Mouse (Mus musculus): ENCODE measurements at regions not wholly inside any gene's neighbourhood (a gene's known extent, or its start where the extent isn't known, plus 50 kb on each side); places are given as distances from the start of the nearest gene placed in this dataset.

- 82% methylated on average over 4 of the region's 4 CpGs for WGBS
- no peak for ATAC-seq
Measured at GRCm38 (mm10) chr12:5496299-5496698, 120.8 kb upstream of the Klhl29 start.

GRCm38 (mm10) chr12:5494657-5495512, 119.4 kb upstream of the Klhl29 start:
- Histone ChIP-seq H3K4me2 (replicated peaks; ENCODE audit: low read depth) (no peak overlapping the region), H3K27me3 (replicated peaks; ENCODE audit: control insufficient read depth, insufficient read depth, low read length) (no peaks in the 10 kb centered on the region), H3K9me3 (ENCODE audit: control insufficient read depth) (no peaks in the 10 kb centered on the region), H3K4me3 (ENCODE audit: low read depth, low read length) (no peak overlapping the region), H3K27ac (ENCODE audit: low read depth, low read length) (no peak overlapping the region), H3K9ac (ENCODE audit: low read depth, low read length) (no peak overlapping the region), H3K4me1 (replicated peaks; ENCODE audit: control insufficient read depth, insufficient read depth, low read length) (no peaks in the 10 kb centered on the region), H3K36me3 (ENCODE audit: control insufficient read depth, insufficient read depth) (no peaks in the 10 kb centered on the region)
- 49% methylated on average over 7 of the region's 7 CpGs for WGBS
- no peak for TF ChIP-seq CTCF (IDR thresholded peaks at IDR 0.05; ENCODE audit: low read depth)
- ATAC-seq: no peak

More at GRCm38 (mm10) chr12:5496299-5496698, 120.8 kb upstream of the Klhl29 start:
- no peaks in the 10 kb centered on the region for H3K9me3 ChIP-seq (ENCODE audit: control insufficient read depth)
- H3K4me2 ChIP-seq (replicated peaks; ENCODE audit: low read depth): no peak overlapping the region
- no peaks in the 10 kb centered on the region for H3K4me1 ChIP-seq (replicated peaks; ENCODE audit: control insufficient read depth, insufficient read depth, low read length)
- no peak for TF ChIP-seq CTCF (IDR thresholded peaks at IDR 0.05; ENCODE audit: low read depth)
- no peaks in the 10 kb centered on the region for H3K36me3 ChIP-seq (ENCODE audit: control insufficient read depth, insufficient read depth)
- H3K4me3 ChIP-seq (ENCODE audit: low read depth, low read length): no peak overlapping the region
- no peak overlapping the region for H3K27ac ChIP-seq (ENCODE audit: low read depth, low read length)
- no peak overlapping the region for H3K9ac ChIP-seq (ENCODE audit: low read depth, low read length)
- H3K27me3 ChIP-seq (replicated peaks; ENCODE audit: control insufficient read depth, insufficient read depth, low read length): no peaks in the 10 kb centered on the region

DNA sequence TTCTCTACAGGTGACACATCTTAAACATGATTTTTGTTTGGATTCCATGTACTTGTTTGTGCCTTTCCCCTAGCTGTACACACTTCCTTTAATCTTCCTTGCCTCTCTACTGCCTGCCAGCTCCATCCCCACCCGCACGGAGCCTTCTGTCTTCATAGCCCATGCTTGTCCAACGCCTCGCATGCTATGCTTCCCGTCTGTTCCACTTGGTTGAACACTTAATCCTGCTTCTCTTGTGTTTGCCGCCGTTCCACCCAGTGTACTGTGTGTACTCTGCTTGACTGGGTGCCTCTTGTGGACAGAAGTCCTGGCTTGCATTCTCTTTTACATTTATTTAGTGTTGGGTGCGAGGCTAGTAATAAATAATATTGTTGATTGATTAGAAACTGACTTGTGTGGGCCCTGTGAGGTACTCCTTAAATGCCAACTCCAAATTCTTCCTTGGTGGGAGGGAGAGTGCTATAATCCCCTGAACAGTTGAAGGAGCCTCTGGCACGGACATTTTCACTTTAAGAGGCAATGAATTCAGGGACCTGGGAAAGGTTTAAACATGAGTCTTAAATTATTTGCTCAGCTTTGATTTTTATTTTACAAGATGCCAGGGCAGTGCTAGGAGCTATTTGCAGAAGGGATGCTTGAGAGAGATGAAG, 88.9 kb upstream of the Klhl29 start:
- H3K9me3 ChIP-seq (ENCODE audit: control insufficient read depth): no peaks in the 10 kb centered on the region
- H3K36me3 ChIP-seq (ENCODE audit: control insufficient read depth, insufficient read depth): no peaks in the 10 kb centered on the region
- no peaks in the 10 kb centered on the region for H3K4me1 ChIP-seq (replicated peaks; ENCODE audit: control insufficient read depth, insufficient read depth, low read length)
- H3K27me3 ChIP-seq (replicated peaks; ENCODE audit: control insufficient read depth, insufficient read depth, low read length): no peaks in the 10 kb centered on the region
- H3K9ac ChIP-seq (ENCODE audit: low read depth, low read length): no peak overlapping the region
- no peak overlapping the region for H3K4me3 ChIP-seq (ENCODE audit: low read depth, low read length)
- TF ChIP-seq CTCF (IDR thresholded peaks at IDR 0.05; ENCODE audit: low read depth): no peak
- 79% methylated on average over 9 of the region's 9 CpGs for WGBS
- no peak overlapping the region for H3K4me2 ChIP-seq (replicated peaks; ENCODE audit: low read depth)
- H3K27ac ChIP-seq (ENCODE audit: low read depth, low read length): no peak overlapping the region
- no peak for ATAC-seq

- no peak overlapping the region for H3K4me3 ChIP-seq (ENCODE audit: low read depth, low read length)
- peak; percentile 32 for TF ChIP-seq CTCF (IDR thresholded peaks at IDR 0.05; ENCODE audit: low read depth)
- H3K9ac ChIP-seq (ENCODE audit: low read depth, low read length): no peak overlapping the region
- H3K4me1 ChIP-seq (replicated peaks; ENCODE audit: control insufficient read depth, insufficient read depth, low read length): no peaks in the 10 kb centered on the region
- no peak overlapping the region for H3K4me2 ChIP-seq (replicated peaks; ENCODE audit: low read depth)
- no peak for ATAC-seq
- 84% methylated on average over 2 of the region's 2 CpGs for WGBS
- H3K27me3 ChIP-seq (replicated peaks; ENCODE audit: control insufficient read depth, insufficient read depth, low read length): no peaks in the 10 kb centered on the region
- H3K9me3 ChIP-seq (ENCODE audit: control insufficient read depth): no peaks in the 10 kb centered on the region
- H3K36me3 ChIP-seq (ENCODE audit: control insufficient read depth, insufficient read depth): no peaks in the 10 kb centered on the region
- H3K27ac ChIP-seq (ENCODE audit: low read depth, low read length): no peak overlapping the region
Measured at GRCm38 (mm10) chr12:5453157-5453556, 77.7 kb upstream of the Klhl29 start.

DNA sequence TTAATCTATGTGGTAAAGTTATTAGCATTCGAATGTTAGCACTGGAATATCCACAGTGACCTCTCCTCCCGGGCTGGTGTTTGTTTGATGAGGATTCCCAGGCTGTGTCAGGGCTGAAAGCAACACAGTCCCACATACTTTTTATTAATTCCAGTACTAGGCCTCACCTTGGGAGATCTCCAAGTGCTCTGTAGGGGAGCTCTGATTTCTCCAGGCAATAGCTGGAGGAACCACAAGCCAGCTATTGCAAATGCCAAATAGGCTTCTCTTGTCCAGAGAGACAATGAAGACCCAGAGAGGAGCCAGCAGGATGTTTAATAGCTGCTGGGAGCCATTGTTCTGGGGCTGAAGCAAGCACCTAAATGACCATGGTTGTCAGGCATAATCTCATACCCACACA, 68.2 kb upstream of the Klhl29 start:
- H3K4me1 ChIP-seq (replicated peaks; ENCODE audit: control insufficient read depth, insufficient read depth, low read length): no peaks in the 10 kb centered on the region
- H3K27ac ChIP-seq (ENCODE audit: low read depth, low read length): no peak overlapping the region
- no peak overlapping the region for H3K4me3 ChIP-seq (ENCODE audit: low read depth, low read length)
- WGBS: 45% methylated on average over 2 of the region's 2 CpGs
- H3K27me3 ChIP-seq (replicated peaks; ENCODE audit: control insufficient read depth, insufficient read depth, low read length): no peaks in the 10 kb centered on the region
- H3K4me2 ChIP-seq (replicated peaks; ENCODE audit: low read depth): no peak overlapping the region
- no peak overlapping the region for H3K9ac ChIP-seq (ENCODE audit: low read depth, low read length)
- no peak for ATAC-seq
- TF ChIP-seq CTCF (IDR thresholded peaks at IDR 0.05; ENCODE audit: low read depth): no peak
- no peaks in the 10 kb centered on the region for H3K9me3 ChIP-seq (ENCODE audit: control insufficient read depth)
- H3K36me3 ChIP-seq (ENCODE audit: control insufficient read depth, insufficient read depth): no peaks in the 10 kb centered on the region

DNA sequence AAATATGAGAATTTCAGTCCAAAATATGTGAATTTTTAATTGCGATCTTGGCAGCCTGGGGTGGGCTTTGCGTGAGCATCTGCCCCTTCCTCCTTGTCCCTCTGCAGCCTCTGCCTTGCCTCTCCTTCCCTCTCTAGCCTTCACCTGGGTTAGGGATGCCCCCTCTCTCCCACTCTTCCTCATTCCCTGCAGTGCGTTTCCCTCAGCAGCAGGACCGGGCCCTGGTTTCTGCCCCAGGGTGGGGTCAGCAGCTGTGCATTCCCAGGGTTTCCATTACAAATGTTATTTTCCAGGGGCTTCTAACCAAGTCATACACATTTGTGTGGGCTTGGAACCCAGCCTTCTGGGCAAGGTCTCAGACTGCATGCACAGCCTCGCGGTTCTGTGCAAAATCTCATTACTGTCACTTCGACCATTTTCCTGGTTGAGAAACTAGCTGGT, 67.6 kb upstream of the Klhl29 start:
- Histone ChIP-seq H3K4me2 (replicated peaks; ENCODE audit: low read depth) (no peak overlapping the region), H3K4me3 (ENCODE audit: low read depth, low read length) (no peak overlapping the region), H3K9me3 (ENCODE audit: control insufficient read depth) (no peaks in the 10 kb centered on the region), H3K4me1 (replicated peaks; ENCODE audit: control insufficient read depth, insufficient read depth, low read length) (no peaks in the 10 kb centered on the region), H3K27me3 (replicated peaks; ENCODE audit: control insufficient read depth, insufficient read depth, low read length) (no peaks in the 10 kb centered on the region), H3K9ac (ENCODE audit: low read depth, low read length) (no peak overlapping the region), H3K36me3 (ENCODE audit: control insufficient read depth, insufficient read depth) (no peaks in the 10 kb centered on the region), H3K27ac (ENCODE audit: low read depth, low read length) (no peak overlapping the region)
- no peak for ATAC-seq
- 67% methylated on average over 7 of the region's 7 CpGs for WGBS
- TF ChIP-seq CTCF (IDR thresholded peaks at IDR 0.05; ENCODE audit: low read depth): no peak

Measured in intestine, postnatal 0 days (tissue).